Mouse (Mus musculus) thymus, postnatal 36 days (tissue): ENCODE measurements around the gene Chst14.

Experiments used
- DNase-seq, 2 experiments: peaks; one replicate each; pipeline ENCODE4 v3.0.0; 2022; ENCODE audit warnings: mixed read lengths in 2 of 2

The Chst14 gene

DNA sequence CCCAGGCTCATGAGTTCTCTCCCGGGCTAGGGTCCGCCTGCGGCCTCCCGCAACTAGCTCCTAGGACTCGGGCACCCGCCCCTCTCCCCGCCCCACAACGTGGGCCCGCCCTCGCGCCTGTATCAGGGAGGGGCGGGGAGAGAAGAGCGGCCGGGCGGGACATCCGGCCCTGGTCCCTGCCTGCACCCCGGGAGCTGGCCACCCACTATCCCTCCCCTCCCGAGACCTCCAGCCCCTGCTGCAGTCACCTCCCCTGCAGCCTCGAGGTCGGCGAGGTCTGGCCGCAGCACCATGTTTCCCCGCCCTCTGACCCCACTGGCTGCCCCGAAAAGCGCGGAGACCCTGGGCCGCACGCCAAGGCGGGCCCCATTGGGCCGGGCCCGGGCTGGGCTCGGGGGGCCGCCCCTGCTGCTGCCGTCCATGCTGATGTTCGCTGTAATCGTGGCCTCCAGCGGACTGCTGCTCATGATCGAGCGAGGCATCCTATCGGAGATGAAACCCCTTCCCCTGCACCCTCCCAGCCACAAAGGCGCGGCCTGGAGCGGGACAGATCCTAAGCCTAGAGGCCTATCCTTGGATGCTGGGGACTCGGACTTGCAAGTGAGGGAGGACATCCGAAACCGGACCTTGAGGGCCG, at the start of gene Chst14:
Chst14 (plus strand) TSS at position 136 of the 637 bp plus-strand sequence.
- DNase-seq = peak; percentile 68 to 77

- DNase-seq = no peak
These were observed 45.3 kb upstream of the Chst14 start for GRCm38 (mm10) chr2:118881019-118881418.

- no peak for DNase-seq
These were observed 44.3 kb upstream of the Chst14 start for GRCm38 (mm10) chr2:118881956-118882355.

GRCm38 (mm10) chr2:118882840-118883679, 43.2 kb upstream of the Chst14 start:
- peak; percentile 79 to 87 for DNase-seq

DNA sequence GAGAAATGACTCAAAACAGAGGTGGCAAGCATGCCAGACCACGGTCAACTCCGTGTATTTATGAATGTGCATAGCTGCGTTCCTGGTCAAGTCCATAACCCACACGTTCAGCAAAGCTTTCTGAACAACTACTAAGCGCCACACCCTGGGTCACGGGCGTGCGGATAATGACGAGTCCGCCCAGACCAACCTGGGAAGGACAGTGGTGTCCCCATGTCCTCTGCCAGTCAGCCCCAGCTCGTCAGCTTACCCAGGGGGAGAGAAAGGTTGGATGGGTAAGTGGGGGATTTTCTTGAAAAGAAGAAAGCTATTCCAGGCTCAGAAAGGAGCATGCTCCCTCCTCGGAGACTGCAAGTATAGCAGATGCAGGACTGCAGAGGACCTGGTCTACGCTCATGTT, 38.9 kb upstream of the Chst14 start:
- DNase-seq = no peak

GRCm38 (mm10) chr2:118887845-118888548, 38.3 kb upstream of the Chst14 start:
- no peak for DNase-seq

- no peak for DNase-seq
These were observed 35.1 kb upstream of the Chst14 start for GRCm38 (mm10) chr2:118891173-118891572.

DNA sequence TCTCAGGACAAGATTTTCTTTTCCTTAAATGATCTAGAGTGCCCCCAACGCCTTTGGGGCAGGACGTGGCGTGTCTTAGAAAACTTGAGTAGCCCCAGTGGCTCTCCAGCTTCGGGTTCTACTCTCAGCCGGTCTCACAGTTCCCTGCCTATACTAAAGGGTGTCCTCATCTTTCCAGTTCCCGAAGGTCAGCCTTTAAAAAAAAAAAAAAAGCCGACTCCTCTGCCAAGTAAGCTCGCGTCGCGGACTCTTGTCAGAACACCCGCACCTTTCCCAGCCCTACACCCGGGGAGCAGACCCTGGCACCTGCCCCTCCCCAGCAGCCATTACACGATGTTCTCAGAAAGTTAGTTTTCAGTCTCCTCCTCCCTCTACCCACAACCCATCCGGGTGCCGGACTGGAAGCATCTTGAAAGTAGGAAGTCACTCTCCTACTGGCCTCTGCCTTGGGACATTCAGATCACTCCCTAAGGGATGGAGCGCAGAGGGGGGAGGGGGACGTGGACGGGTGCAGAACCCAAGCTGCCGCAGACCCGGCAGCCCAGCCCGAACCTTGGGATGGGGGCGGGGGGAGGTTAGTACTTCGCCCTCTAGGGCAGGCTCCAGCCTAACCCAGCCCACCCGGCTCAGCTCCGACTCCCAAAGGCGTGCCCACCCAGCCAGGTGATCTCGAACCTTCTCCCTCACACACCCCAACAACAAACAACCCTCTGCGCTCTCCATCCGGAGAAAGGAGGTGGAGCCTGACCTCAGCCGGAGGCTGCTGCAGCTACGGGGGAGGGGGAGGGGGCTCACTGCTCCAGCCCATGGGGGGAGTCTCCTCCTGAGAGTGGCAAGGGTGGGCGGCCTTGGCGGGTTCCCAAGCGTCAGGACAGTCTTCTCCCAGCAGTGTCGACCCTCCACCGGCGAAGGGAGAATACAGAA, 30.0 kb upstream of the Chst14 start:
- DNase-seq = peak; percentile 72 to 78

- peak in 1 of 2 experiments; percentile 50 for DNase-seq
These were observed 29.4 kb upstream of the Chst14 start for GRCm38 (mm10) chr2:118896914-118897291.

DNA sequence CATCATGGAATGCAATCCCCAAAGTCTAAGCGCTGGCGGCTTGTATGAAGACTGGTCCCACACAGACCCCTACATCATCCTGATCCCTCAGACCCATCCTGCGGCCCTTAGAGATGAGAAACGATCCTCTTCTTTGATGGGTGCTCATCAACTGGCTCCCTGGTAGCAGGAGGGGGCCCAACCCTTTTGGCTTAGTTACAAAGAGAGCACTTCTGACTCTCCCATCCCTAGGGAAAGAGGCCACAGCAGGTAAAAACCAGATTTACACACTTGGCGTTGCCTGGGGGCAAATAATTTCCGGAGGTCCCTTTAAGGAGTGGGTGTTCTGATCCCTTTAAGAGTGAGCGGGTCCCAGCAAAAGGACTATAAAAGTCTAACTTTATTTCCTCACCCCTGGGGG, 28.9 kb upstream of the Chst14 start:
- no peak for DNase-seq

DNA sequence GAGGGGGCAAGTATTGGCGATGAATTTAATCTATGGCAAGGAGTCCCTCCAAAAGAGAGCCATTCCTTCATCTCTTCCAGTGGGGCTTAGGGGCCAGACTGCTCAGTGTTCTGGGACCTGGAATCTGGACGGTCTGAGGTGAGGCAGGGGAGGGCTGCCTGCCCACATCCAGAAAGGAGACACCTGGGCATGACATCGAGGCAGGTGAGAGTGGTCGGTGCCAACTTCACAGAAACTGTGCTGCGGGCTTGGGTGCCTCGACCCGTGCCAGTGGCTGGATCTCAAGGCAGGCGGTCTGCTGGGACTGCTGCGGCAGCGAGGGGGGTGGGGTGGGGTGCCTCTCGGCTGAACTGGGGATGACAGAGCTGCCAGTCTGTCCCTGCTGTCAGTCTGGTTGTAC, 28.5 kb upstream of the Chst14 start:
- no peak for DNase-seq

GRCm38 (mm10) chr2:118898771-118899170, 27.5 kb upstream of the Chst14 start:
- no peak for DNase-seq

DNA sequence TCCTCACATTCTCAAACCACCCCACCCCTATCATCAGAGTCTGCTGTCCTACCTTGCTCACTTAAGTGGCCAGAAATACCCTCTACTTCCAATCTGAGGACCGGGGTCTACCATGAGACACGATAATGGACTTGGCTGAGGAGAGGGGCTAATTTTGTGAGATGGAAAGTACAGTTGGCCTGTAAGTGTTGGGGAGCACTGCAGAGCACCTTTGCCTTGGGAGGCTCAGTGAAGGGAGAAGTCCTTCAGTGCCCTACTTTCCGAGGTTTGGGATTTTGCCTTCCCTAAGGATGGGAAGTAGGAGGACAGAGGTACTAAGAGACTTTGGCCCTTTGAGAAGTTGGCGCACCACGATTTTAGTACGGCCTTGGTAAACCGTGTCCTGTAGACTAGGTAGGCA, 27.0 kb upstream of the Chst14 start:
- no peak for DNase-seq

DNA sequence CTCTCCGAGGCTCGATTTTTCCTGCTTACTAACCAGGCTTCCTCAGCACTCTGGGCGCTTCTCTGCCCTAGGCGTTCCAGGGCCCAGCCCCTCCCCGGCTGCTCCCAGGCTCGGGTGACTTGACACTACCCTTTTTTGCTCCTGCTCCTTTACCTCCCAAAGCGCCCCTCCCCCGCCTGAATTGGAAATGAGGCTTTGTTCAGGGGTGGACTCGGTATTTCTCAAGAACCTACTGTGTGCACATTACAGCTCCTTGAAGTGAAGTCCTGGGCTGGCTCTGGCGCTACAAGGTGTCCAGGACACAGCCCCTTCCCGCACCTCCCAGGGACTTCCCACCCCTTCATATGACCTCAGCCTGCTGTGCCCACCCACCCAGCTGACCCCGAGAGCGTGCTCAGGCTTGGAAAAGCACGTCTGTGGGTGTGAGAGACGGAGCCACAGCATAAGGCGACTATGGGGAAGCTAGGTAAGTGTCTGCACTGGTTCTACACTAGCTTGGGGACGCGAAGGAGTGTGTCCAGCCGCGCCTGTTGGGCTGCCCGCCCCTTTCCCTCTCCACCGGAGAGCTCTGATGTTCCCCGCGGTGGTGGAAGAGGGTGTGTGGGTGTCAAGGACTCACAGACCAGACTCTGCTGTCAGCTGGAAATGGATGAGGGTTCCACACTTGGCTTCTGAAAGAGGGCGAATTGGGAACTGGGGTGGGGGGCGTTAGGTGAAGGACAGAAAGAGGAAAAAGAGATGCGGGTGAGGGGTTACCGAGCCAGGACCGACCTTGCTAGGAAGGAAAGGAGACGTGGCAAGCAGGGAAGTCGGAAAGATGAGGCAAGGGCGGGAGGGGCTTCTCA, 26.1 kb upstream of the Chst14 start, which contains the start of gene Bahd1:
Bahd1 (plus strand) TSS at position 397 of the 845 bp plus-strand sequence.
- DNase-seq = peak; percentile 16 to 39

DNA sequence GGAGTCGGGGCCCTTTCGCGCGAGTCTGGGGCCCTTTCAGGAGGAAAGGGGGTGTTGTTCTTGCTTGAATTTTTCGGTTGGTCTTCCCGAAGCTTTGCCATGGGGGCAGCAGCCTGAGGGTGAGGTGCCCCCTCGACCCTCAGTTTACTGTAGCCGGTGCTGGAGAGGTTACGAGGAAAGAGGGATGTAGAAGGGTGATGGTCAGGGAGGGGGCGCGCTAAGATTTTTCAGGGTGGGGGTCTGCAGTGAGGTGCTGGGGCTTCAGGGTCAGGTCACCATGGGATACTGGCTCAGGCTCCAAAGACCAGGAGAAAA, 25.5 kb upstream of the Chst14 start:
- peak in 1 of 2 experiments; percentile 44 for DNase-seq

GRCm38 (mm10) chr2:118901175-118902031, 24.9 kb upstream of the Chst14 start:
- peak; percentile 98 to 99 for DNase-seq

GRCm38 (mm10) chr2:118902051-118903025, 24.0 kb upstream of the Chst14 start:
- peak; percentile 26 to 67 for DNase-seq

- no peak for DNase-seq
These were observed 23.0 kb upstream of the Chst14 start for GRCm38 (mm10) chr2:118903333-118903741.

DNA sequence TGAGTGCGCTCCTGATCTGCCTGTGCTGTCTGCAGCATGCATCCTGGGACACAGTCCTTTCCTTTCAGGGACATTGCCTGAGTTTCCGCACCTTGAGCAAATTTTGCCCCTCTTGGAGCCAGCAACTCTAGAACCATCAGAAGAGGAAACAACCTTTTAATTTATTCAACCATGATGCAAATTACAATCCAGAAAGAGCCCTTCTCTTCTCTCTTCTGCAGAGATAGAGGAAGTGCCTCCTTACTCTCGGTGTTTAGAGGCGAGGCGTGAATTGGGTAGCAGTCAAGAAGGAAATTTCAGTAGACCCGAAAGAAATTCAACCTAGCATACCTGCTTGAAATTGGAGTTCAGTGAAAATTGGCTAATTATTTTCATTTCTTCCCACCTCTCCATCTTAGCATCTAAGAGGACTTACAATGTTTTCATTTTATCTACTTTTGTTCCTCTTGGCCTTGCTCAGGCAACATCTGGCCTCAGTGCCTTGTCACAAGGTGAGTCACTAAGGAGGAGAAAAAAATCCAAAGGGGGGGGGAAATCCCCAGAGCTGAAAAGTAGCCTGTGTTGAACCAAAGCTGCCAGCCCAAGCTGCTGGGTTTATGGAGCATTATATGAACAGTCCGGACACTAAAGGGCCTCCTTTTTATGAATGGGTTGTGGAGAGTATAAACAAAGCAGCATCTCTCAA, 20.7 kb upstream of the Chst14 start:
- no peak for DNase-seq
